Mouse (Mus musculus): ENCODE measurements around the gene Pnp2.
"Not testable (repeated sequence)": the region's sequence is repeated elsewhere in the genome, so short reads cannot be mapped to it uniquely, and the experiment has no call there.

Gene Pnp2

GRCm38 (mm10) chr14:50958289-50958995 is 2.6 kb downstream of the Pnp2 start:
- DNase-seq = not testable (repeated sequence)

DNA sequence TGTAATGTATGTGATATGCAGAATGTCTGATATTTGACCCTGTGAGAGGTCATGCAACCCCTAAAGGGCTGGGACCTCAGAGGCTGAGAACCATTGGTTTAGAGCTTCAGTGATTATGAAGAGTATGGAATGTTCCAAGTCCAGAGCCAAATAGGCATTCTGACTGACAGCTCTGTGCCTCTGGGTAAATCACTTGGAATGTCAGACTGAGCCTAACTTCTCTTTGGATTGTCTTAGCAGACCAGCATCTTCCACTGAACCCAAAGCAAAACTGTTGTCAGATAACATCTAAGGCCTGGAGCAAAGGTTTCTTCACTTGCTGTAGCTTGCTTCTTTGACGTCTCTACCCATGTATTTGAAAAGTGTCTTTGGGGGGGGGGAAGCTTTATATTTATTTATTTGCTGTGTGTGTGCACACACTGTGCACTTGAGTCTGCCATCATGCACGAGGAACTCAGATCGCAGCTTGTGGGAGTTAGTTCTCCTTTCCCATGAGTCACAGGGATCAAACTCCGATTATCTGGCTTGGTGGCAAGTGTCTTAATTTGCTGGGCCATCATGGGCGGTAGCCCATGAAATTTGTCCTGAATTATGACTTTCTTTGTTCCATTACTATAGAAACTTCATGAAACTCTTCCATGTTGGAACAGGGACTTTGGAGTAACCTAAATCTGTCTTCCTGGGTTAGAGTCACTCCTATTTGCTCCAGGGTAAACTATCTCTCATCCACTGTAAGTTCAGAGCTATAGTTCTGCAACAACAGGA is 12.6 kb downstream of the Pnp2 start:
- no peak for DNase-seq

DNA sequence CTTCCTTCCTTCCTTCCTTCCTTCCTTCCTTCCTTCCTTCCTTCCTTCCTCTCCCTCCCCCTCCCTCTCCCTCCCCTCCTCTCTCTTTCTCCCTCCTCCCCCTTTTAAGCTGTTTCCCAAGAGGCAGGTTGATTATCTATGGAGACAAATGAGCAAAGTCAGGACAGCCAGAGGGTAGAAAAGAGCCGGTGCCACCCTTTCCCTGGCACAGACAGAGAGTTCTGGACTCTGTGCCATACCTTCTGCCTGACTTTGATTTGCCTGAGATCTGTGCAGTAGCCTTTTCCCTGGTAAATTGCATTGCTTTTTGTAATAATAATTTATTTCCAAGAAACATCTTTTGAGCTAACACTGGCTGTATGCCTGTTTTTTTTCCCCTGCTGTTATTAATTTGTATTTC is 13.2 kb downstream of the Pnp2 start:
- DNase-seq = no peak

DNA sequence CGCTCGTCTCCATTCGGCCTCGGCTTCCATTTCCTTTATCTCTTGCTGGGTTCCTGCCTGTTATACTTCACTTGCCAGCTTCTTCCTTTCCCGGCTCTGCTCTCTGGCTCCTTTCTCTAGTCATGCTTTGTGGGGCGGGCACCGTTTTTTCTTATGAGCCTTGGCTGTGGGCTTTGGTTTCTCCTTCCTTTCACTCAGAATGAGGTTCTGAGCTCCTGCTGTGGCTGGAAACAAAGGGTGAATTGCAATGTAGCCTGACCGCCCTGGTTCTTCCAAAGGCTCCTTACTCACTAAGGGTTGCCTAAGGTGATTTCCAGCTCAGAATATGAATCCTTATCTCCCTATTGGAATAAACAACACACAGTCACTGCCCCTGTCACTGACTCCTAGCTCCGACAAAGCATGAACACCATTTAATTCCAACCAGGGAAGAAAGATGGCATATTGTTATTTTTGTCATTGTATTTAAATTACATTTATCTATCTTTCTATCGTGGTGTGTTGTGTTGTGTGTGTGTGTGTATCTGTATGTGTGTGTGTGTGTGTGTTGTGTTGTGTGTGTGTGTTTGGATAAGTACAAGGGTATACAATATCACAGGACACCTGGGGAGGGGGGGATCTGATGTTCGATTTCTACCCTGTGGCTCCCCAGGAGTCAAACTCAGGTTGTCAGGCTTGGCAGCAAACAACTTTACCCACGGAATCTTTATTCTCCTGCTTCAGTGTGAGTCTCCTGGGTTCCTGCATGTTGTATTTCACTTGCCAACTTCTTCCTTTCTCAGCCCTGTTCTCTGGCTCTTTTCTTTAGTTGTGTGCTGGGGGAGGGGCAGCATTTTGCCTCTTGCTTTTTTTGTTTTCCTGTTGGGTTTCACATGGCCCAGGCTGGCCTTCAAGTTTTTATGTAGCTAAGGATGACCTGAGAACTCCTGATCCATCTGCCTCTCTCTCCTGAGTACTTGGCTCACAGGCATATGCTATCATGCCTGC is 14.1 kb downstream of the Pnp2 start:
- peak; percentile 27 for DNase-seq

GRCm38 (mm10) chr14:50970822-50971221 is 15.0 kb downstream of the Pnp2 start:
- no peak for DNase-seq

GRCm38 (mm10) chr14:50973054-50973453 is 17.3 kb downstream of the Pnp2 start:
- DNase-seq = not testable (repeated sequence)

DNA sequence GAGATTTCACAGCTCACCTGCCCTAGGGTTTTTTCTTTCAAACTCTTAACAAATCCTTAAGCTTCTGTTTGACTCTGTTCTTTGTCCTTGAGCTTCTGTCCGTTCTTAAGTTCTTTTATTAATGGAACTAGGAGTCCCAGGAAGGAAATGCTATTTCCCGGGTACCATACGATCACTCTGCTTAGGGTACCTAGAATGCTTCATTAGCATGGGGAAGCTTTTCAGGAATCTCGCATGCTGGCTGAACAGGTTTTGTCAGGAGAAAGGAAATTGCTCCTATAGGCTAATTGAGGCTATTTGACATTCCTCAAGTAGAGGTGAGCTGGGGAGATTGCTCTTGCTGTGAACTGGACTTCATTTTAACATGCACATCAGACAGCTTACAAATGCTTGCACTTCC is 17.9 kb downstream of the Pnp2 start:
- no peak for DNase-seq

DNA sequence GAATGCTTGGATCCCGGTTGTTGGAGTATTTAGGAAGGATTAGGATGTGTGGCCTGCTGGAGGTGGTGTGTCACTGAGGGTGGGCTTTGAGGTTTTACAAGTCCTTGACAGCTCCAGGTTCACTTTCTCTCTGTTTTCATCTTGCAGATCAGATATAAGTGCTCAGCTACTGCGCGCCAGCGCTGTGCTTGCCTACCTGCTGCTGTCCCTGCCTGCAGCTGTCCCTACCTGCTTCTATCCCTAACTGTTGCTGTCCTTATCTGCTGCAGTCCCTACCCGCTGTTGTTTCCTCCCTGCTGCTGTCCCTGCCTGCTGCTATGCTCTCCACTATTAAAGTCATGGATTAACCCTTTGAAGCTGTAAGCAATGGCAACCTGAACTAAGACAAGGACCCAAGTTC is 19.2 kb downstream of the Pnp2 start:
- DNase-seq = no peak

DNA sequence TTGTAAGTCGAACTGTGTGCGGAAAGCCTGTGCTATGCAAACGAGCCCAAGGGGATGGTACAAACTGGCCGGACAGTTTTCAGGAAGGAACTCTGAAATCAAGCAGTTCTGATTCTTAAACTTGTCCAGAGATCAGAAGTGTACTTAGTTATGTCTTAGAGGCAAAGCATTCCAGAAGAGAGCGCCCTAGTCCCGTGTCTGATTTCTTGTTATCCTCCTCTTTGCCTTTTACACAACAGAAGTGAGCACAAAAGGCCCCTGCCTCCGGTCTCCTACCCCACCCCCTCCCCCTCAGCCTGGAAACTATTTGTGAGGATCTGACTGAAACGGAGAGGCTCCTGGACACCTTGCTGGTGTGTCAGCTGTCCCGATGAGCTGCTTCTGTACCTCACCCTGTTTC is 20.9 kb downstream of the Pnp2 start:
- no peak for DNase-seq

DNA sequence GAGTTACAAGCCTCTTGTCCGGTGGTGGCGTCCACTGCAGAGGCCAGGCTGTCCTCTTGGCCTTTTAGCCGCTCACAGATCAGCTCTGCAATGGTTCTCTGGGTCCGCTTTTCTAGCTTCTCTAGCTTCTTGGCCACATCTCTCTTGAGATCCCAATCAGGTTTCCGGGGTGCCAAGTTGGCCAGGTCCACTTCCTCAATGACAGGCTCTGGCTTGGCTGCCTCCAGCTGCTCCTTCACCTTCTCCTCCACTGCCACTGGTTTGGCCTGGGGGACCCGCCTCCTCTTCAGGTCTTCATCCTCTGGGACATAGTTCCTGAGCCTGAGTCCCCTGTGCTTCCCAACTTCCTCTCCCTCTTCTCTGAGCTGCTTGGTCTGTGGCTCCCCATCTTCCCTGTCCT is 22.7 kb downstream of the Pnp2 start:
- not testable (repeated sequence) for DNase-seq

DNA sequence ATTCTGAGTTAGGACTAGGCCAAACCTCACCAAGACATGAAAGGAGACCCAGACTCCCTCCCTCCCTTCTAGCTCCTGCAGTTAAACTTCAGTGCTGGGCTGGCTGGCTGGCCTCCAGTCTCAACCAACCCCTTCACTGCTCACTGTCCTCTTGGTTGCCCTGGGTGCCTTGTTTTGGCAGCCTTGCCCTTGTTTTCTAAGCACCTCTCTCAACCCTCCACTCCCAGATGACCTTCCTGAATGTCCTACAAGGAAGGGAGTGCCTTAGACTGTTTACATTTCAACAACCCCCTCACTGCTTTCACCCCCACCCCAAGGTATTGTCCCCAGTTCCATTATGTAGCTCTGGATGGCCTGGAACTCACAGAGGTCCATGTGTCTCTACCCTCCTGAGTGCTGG is 23.8 kb downstream of the Pnp2 start:
- DNase-seq = no peak

DNA sequence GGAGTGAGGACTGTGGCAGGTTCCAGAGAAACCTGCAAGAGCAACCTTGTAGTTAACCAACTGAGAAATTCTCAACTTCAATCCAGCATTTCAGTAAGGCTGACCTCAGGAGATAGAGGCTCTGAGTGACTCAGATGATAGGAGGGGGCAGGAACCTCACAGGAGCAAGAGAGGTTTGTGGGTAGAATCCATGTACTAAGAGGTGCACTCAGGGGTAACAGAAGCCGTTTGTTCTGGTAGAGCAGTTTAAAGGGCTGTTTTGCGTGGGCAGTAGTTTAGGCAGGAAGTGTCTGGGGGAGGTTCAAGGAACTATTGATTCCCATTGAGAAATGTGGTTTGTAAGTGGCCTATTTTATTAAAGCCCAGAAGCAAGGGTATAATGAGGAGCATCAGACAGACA is 25.4 kb downstream of the Pnp2 start:
- peak; percentile 18 for DNase-seq

GRCm38 (mm10) chr14:50981837-50982236 is 26.0 kb downstream of the Pnp2 start:
- no peak for DNase-seq

- DNase-seq = no peak
These were observed 31.9 kb downstream of the Pnp2 start for GRCm38 (mm10) chr14:50987668-50988067.

GRCm38 (mm10) chr14:50991037-50991436 is 35.2 kb downstream of the Pnp2 start:
- no peak for DNase-seq

- DNase-seq = no peak
These were observed 41.3 kb downstream of the Pnp2 start for GRCm38 (mm10) chr14:50997088-50997487.

- DNase-seq = no peak
These were observed 42.3 kb downstream of the Pnp2 start for GRCm38 (mm10) chr14:50997999-50998666.

GRCm38 (mm10) chr14:51007152-51007801 is 51.5 kb downstream of the Pnp2 start, which contains the start of gene Rnase10:
TSS of gene Rnase10 (plus strand) at chr14:51007751.
- DNase-seq = no peak

DNA sequence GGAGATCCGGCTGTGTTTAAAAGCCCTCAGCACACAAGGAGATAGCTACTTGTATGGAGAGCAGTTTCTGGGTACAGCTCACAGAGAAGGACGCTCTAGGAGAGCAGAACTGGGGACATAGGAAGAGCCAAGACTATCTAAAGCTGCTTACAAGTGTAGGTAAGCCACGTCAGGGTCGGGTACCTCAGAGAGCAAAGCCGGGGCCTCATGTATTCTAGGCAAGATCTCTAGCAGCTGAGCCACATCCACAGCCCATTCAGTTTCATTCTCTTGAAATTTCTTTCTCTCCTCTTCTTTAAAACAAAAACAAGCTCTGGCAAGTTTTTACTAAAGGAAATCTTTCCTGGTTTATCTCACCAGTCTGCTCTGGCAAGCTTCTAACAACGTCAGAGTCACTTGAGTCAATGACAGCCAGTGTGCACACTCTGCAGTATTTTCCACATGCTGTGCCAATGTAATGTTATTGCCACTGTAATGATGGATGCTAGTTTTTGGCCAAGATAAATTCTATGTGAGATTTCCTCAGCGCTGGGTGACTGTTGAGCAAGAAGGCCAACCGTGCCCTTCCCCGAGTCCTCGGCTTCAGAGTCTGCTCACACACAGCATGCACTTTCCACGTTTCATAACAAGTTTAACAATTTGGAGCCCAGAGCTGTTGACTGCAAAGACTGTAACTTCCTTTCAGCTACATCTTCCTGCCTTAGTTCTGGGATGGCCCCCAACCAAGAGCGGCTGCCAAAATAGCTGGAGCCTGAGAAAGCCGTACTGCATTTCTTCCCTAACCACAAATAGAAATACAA is 52.3 kb downstream of the Pnp2 start:
- no peak for DNase-seq

- no peak for DNase-seq
These were observed 53.0 kb downstream of the Pnp2 start for GRCm38 (mm10) chr14:51008781-51009180.

DNA sequence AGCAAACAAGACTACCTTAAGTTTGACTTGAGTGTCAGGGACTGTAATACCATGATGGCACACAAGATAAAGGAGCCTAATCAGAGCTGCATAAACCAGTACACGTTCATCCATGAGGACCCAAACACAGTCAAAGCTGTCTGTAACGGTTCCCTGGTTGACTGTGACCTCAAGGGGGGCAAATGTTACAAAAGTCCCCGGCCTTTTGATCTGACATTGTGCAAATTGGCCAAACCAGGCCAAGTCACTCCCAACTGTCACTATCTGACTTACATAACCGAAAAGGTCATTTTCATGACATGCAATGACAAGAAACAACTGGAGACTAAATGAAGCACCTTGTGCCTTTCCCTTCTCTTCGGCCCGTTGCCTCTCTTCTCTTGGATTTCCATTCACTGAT is 53.8 kb downstream of the Pnp2 start:
- DNase-seq = no peak

Measured in thymus, postnatal 14 days (tissue).